Comparison of ENCODE assay signal across 20 mouse cellular contexts in genomic region chr11:32198256-32198955, GRCm38 (mm10). TPM values are rescaled to one million over a fixed set of nuclear protein-coding genes. Genes with fewer than 3 reads are reported as not detected.
A peak's percentile ranks its signal among the peaks of the same experiment; 100 is the strongest.
DNase-seq lines count a peak whose midpoint lies in the region; ATAC-seq lines count a peak whose summit lies in the region.
"Had no signal": no experiment of that assay in that cellular context is flagged by ENCODE, and none has a peak within 500 bp of the region (broad histone marks: within the 10 kb centered on the region; RNA-seq: fewer than 3 reads in every experiment).

No protein-coding gene starts in this region.

- DNase-seq in embryonic facial prominence, embryonic 11.5 days (ENCODE audit: low spot score) = no peak
- no peak for DNase-seq in embryonic facial prominence, embryonic 10.5 days (ENCODE audit: low spot score)
- DNase-seq in midbrain, embryonic 10.5 days (ENCODE audit: low spot score) = no peak
- no peak for DNase-seq in midbrain, embryonic 14.5 days
- peak; percentile 24 for DNase-seq in thymus, postnatal 25 days
- no peak for DNase-seq in thymus, postnatal 10 days (ENCODE audit: low spot score in 2 of 2)
- peak; percentile 44 for DNase-seq in thymus, postnatal 4 days
- DNase-seq: cerebellum, adult 8-10 months; gastrocnemius, postnatal 36 days; heart, postnatal 36 days; kidney, adult 9 months; left cerebral cortex, postnatal 4 days; lung, adult 18-20 months; lung, postnatal 14 days had no signal

- WGBS in embryonic facial prominence, embryonic 11.5 days = 66% methylated on average over 14 of the region's 14 CpGs
- 69% methylated on average over 14 of the region's 14 CpGs for WGBS in embryonic facial prominence, embryonic 10.5 days
- 76% methylated on average over 14 of the region's 14 CpGs for WGBS in midbrain, embryonic 10.5 days
- WGBS in midbrain, embryonic 14.5 days = 73% methylated on average over 14 of the region's 14 CpGs

- no peaks in the 10 kb centered on the region for H3K9me3 ChIP-seq in embryonic facial prominence, embryonic 11.5 days (replicated peaks; ENCODE audit: control insufficient read depth, low read length)
- H3K9me3 ChIP-seq in embryonic facial prominence, embryonic 10.5 days = no peaks in the 10 kb centered on the region
- H3K9me3 ChIP-seq in midbrain, embryonic 10.5 days (replicated peaks) = no peaks in the 10 kb centered on the region
- H3K9me3 ChIP-seq in midbrain, embryonic 14.5 days (ENCODE audit: control insufficient read depth, low read length) = no peaks in the 10 kb centered on the region
- H3K9me3 ChIP-seq: hindbrain, embryonic 15.5 days; intestine, embryonic 15.5 days had no signal

- ATAC-seq in embryonic facial prominence, embryonic 11.5 days (replicated peaks; ENCODE audit: insufficient number of reproducible peaks, low FRiP score, low TSS enrichment, low read depth) = 0 out of 2 replicates have a peak, but pooled peaks have one; percentile 31
- no peak for ATAC-seq in midbrain, embryonic 14.5 days (ENCODE audit: low FRiP score, low TSS enrichment)
- ATAC-seq: forebrain, embryonic 14.5 days had no signal

- no peaks in the 10 kb centered on the region; the same call in 1 of the 2 replicates for H3K4me1 ChIP-seq in embryonic facial prominence, embryonic 11.5 days (ENCODE audit: control insufficient read depth, insufficient read depth, low read length)
- H3K4me1 ChIP-seq in embryonic facial prominence, embryonic 10.5 days = peaks cover 19% of the 10 kb centered on the region
- peaks cover 25% of the 10 kb centered on the region for H3K4me1 ChIP-seq in midbrain, embryonic 10.5 days
- no peaks in the 10 kb centered on the region for H3K4me1 ChIP-seq in midbrain, embryonic 14.5 days (ENCODE audit: control insufficient read depth, insufficient read depth, low read length)
- H3K4me1 ChIP-seq: hindbrain, embryonic 15.5 days had no signal

- H3K27me3 ChIP-seq in embryonic facial prominence, embryonic 11.5 days (ENCODE audit: control insufficient read depth, insufficient read depth, low read length) = no peaks in the 10 kb centered on the region
- H3K27me3 ChIP-seq in embryonic facial prominence, embryonic 10.5 days (replicated peaks; ENCODE audit: low read depth, poor library complexity, severe bottlenecking) = peaks cover 20% of the 10 kb centered on the region
- peaks cover 14% of the 10 kb centered on the region for H3K27me3 ChIP-seq in midbrain, embryonic 10.5 days (ENCODE audit: low read depth, poor library complexity, severe bottlenecking)
- no peaks in the 10 kb centered on the region for H3K27me3 ChIP-seq in midbrain, embryonic 14.5 days (ENCODE audit: control insufficient read depth, insufficient read depth, low read length)
- H3K27me3 ChIP-seq: intestine, embryonic 15.5 days had no signal

- H3K36me3 ChIP-seq in embryonic facial prominence, embryonic 11.5 days (replicated peaks; ENCODE audit: control insufficient read depth, insufficient read depth, low read depth, low read length) = no peaks in the 10 kb centered on the region
- H3K36me3 ChIP-seq in embryonic facial prominence, embryonic 10.5 days (replicated peaks) = no peaks in the 10 kb centered on the region
- H3K36me3 ChIP-seq in midbrain, embryonic 10.5 days = no peaks in the 10 kb centered on the region
- no peaks in the 10 kb centered on the region for H3K36me3 ChIP-seq in midbrain, embryonic 14.5 days (ENCODE audit: control insufficient read depth, insufficient read depth, low read length)
- H3K36me3 ChIP-seq: hindbrain, embryonic 15.5 days; intestine, embryonic 15.5 days had no signal

- H3K4me2 ChIP-seq in embryonic facial prominence, embryonic 11.5 days (ENCODE audit: low read depth, low read length) = no peak overlapping the region
- no peak overlapping the region for H3K4me2 ChIP-seq in midbrain, embryonic 14.5 days (ENCODE audit: low read length)
- H3K4me2 ChIP-seq: heart, embryonic 11.5 days; hindbrain, embryonic 15.5 days; intestine, embryonic 15.5 days had no signal

- H3K27ac ChIP-seq in embryonic facial prominence, embryonic 11.5 days (replicated peaks; ENCODE audit: low read depth, low read length) = no peak overlapping the region
- no peak overlapping the region for H3K27ac ChIP-seq in embryonic facial prominence, embryonic 10.5 days (replicated peaks)
- 0 out of 2 replicates have a peak overlapping the region, but pooled peaks have one; percentile 46 for H3K27ac ChIP-seq in midbrain, embryonic 10.5 days (replicated peaks)
- H3K27ac ChIP-seq in midbrain, embryonic 14.5 days (replicated peaks; ENCODE audit: low read depth, low read length) = no peak overlapping the region
- H3K27ac ChIP-seq: hindbrain, embryonic 15.5 days; intestine, embryonic 15.5 days had no signal

- no peak overlapping the region for H3K4me3 ChIP-seq in embryonic facial prominence, embryonic 11.5 days (ENCODE audit: low read depth, low read length)
- H3K4me3 ChIP-seq in embryonic facial prominence, embryonic 10.5 days = no peak overlapping the region
- no peak overlapping the region for H3K4me3 ChIP-seq in midbrain, embryonic 10.5 days
- H3K4me3 ChIP-seq in midbrain, embryonic 14.5 days (replicated peaks; ENCODE audit: low read depth, low read length) = no peak overlapping the region
- H3K4me3 ChIP-seq: erythroblast, embryonic 14.5 days; hindbrain, embryonic 15.5 days; intestine, embryonic 15.5 days had no signal

- no peak overlapping the region for H3K9ac ChIP-seq in embryonic facial prominence, embryonic 11.5 days (replicated peaks; ENCODE audit: low read length)
- H3K9ac ChIP-seq in midbrain, embryonic 14.5 days (replicated peaks; ENCODE audit: low read length) = no peak overlapping the region
- H3K9ac ChIP-seq: hindbrain, embryonic 15.5 days; intestine, embryonic 15.5 days had no signal

RNA-seq across cellular contexts. Expression of gene Il9r, which starts 1.7 kb away (rescaled TPM):
- 0.08 TPM in 1 of 2 replicates, not detected in the other for polyA plus RNA-seq in embryonic facial prominence, embryonic 11.5 days (2014; fragmentation: Nextera tagmentation; extraction: Ambion mirVana)
- polyA plus RNA-seq in embryonic facial prominence, embryonic 10.5 days (2016; fragmentation: Nextera tagmentation; extraction: Ambion mirVana) = 0.05 TPM in 1 of 2 replicates, not detected in the other
- 0.05 TPM in 1 of 2 replicates, not detected in the other for polyA plus RNA-seq in midbrain, embryonic 10.5 days (2016; fragmentation: Nextera tagmentation; extraction: Ambion mirVana)
- polyA plus RNA-seq in midbrain, embryonic 14.5 days (2014; fragmentation: Nextera tagmentation; extraction: Ambion mirVana) = not detected in 2 replicates
- polyA plus RNA-seq: erythroblast, embryonic 14.5 days; forebrain, embryonic 14.5 days; heart, embryonic 11.5 days; hindbrain, embryonic 15.5 days; midbrain, postnatal 0 days had no signal

RNA-seq across cellular contexts. Expression of gene Snrnp25, which starts 6.8 kb away (rescaled TPM):
- 91.8 and 94.6 TPM in 2 replicates for polyA plus RNA-seq in embryonic facial prominence, embryonic 11.5 days (2014; fragmentation: Nextera tagmentation; extraction: Ambion mirVana)
- polyA plus RNA-seq in embryonic facial prominence, embryonic 10.5 days (2016; fragmentation: Nextera tagmentation; extraction: Ambion mirVana) = 102 and 106 TPM in 2 replicates
- 94.7 and 107 TPM in 2 replicates for polyA plus RNA-seq in midbrain, embryonic 10.5 days (2016; fragmentation: Nextera tagmentation; extraction: Ambion mirVana)
- polyA plus RNA-seq in midbrain, embryonic 14.5 days (2014; fragmentation: Nextera tagmentation; extraction: Ambion mirVana) = 46.7 and 54.9 TPM in 2 replicates

RNA-seq across cellular contexts. Expression of gene Rhbdf1, which starts 23.7 kb away (rescaled TPM):
- 21.6 and 24.0 TPM in 2 replicates for polyA plus RNA-seq in embryonic facial prominence, embryonic 11.5 days (2014; fragmentation: Nextera tagmentation; extraction: Ambion mirVana)
- polyA plus RNA-seq in embryonic facial prominence, embryonic 10.5 days (2016; fragmentation: Nextera tagmentation; extraction: Ambion mirVana) = 32.2 and 33.1 TPM in 2 replicates
- polyA plus RNA-seq in midbrain, embryonic 10.5 days (2016; fragmentation: Nextera tagmentation; extraction: Ambion mirVana) = 25.1 and 26.2 TPM in 2 replicates
- polyA plus RNA-seq in midbrain, embryonic 14.5 days (2014; fragmentation: Nextera tagmentation; extraction: Ambion mirVana) = 15.3 and 17.5 TPM in 2 replicates

RNA-seq across cellular contexts. Expression of gene Mpg, which starts 27.9 kb away (rescaled TPM):
- 29.6 and 30.9 TPM in 2 replicates for polyA plus RNA-seq in embryonic facial prominence, embryonic 11.5 days (2014; fragmentation: Nextera tagmentation; extraction: Ambion mirVana)
- 31.3 and 33.2 TPM in 2 replicates for polyA plus RNA-seq in embryonic facial prominence, embryonic 10.5 days (2016; fragmentation: Nextera tagmentation; extraction: Ambion mirVana)
- 30.6 and 32.0 TPM in 2 replicates for polyA plus RNA-seq in midbrain, embryonic 10.5 days (2016; fragmentation: Nextera tagmentation; extraction: Ambion mirVana)
- polyA plus RNA-seq in midbrain, embryonic 14.5 days (2014; fragmentation: Nextera tagmentation; extraction: Ambion mirVana) = 37.4 and 37.7 TPM in 2 replicates

Comparison
In these comparisons a context has a peak if more than half of its experiments do, and no peak if none do; other contexts are left out.
1. DNase-seq: peak in thymus, postnatal 25 days (single experiment) and thymus, postnatal 4 days (single experiment); none in embryonic facial prominence, embryonic 11.5 days (single experiment), embryonic facial prominence, embryonic 10.5 days (single experiment), midbrain, embryonic 10.5 days (single experiment), midbrain, embryonic 14.5 days (single experiment) and thymus, postnatal 10 days (0 of 2).